Mouse (Mus musculus) kidney, embryonic 16.5 days (tissue): Measurements from ENCODE around the gene Dzip1l. TPM values are rescaled to one million over a fixed set of nuclear protein-coding genes. Genes with fewer than 3 reads are reported as not detected.

Experiments
- ATAC-seq: fragments of 200-750 bp; cut with Nextera tagmentation; 2 replicates; pipeline ENCODE4 v1.8.0; 2017; ENCODE audit warnings: moderate TSS enrichment; ENCODE audit not compliant: low FRiP score, low TSS enrichment
- H3K27ac ChIP-seq: fragments of 300-500 bp; sonication (generic); 2 replicates; pipeline ENCODE4 v1.5.1; 2014; ENCODE audit warnings: low read length
- H3K27me3 ChIP-seq: fragments of 300-500 bp; sonication (generic); 2 replicates; pipeline ENCODE4 v1.6.1; 2014; ENCODE audit warnings: low read length, control low read depth, mixed read lengths; ENCODE audit not compliant: insufficient read depth
- H3K36me3 ChIP-seq: fragments of 300-500 bp; sonication (generic); 2 replicates; pipeline ENCODE4 v1.6.1; 2014; ENCODE audit warnings: low read length, control low read depth, mixed read lengths; ENCODE audit not compliant: insufficient read depth
- H3K4me1 ChIP-seq: fragments of 300-500 bp; sonication (generic); 2 replicates; pipeline ENCODE4 v1.6.1; 2014; ENCODE audit warnings: low read length, control low read depth, mixed read lengths; ENCODE audit not compliant: insufficient read depth
- H3K4me2 ChIP-seq: fragments of 300-500 bp; sonication (generic); replicated peaks from 2 replicates; pipeline ENCODE4 v1.6.1; 2014; ENCODE audit warnings: low read depth, low read length
- H3K4me3 ChIP-seq: fragments of 300-500 bp; sonication (generic); 2 replicates; pipeline ENCODE4 v1.5.1; 2014; ENCODE audit warnings: mild to moderate bottlenecking, low read length
- H3K9ac ChIP-seq: fragments of 300-500 bp; sonication (generic); replicated peaks from 2 replicates; pipeline ENCODE4 v1.6.1; 2014; ENCODE audit warnings: low read length
- H3K9me3 ChIP-seq: fragments of 300-500 bp; sonication (generic); 2 replicates; pipeline ENCODE4 v1.6.1; 2016; ENCODE audit warnings: low read length, control low read depth
- WGBS: fragments of 180-500 bp; shearing (Covaris S2); extraction: QIAGEN DNeasy Blood & Tissue Kit; methylation state at CpG from one replicate; pipeline ENCODE4 v1.1.7; 2014; 5-methylcytosine and 5-hydroxymethylcytosine counted together
- polyA plus RNA-seq: library from polyadenylated mRNA; unstranded; fragments of >200 nt; fragmentation: Nextera tagmentation; extraction: Ambion mirVana; gene quantifications from 2 replicates; pipeline ENCODE4 v1.2.1, GENCODE M21; 2015

Dzip1l gene
- polyA plus RNA-seq, 1 experiment from 2014 or later: 27.4 TPM

GRCm38 (mm10) chr9:99639957-99640356 is 10.7 kb downstream of the Dzip1l start:
- no peak for ATAC-seq
- H3K27me3 ChIP-seq: no peaks in the 10 kb centered on the region
- no peaks in the 10 kb centered on the region for H3K9me3 ChIP-seq
- WGBS: 85% methylated on average over 5 of the region's 5 CpGs
- no peak overlapping the region for H3K4me3 ChIP-seq
- peaks cover 68% of the 10 kb centered on the region for H3K36me3 ChIP-seq
- no peak overlapping the region for H3K4me2 ChIP-seq
- no peak overlapping the region for H3K9ac ChIP-seq
- no peaks in the 10 kb centered on the region for H3K4me1 ChIP-seq
- H3K27ac ChIP-seq: no peak overlapping the region

GRCm38 (mm10) chr9:99645416-99645815 is 16.1 kb downstream of the Dzip1l start:
- Histone ChIP-seq H3K27ac (no peak overlapping the region), H3K9me3 (no peaks in the 10 kb centered on the region), H3K4me1 (no peaks in the 10 kb centered on the region), H3K4me3 (no peak overlapping the region), H3K27me3 (no peaks in the 10 kb centered on the region), H3K9ac (no peak overlapping the region), H3K4me2 (no peak overlapping the region), H3K36me3 (peaks cover 67% of the 10 kb centered on the region)
- 88% methylated on average over 6 of the region's 6 CpGs for WGBS
- no peak for ATAC-seq

GRCm38 (mm10) chr9:99646102-99646501 is 16.8 kb downstream of the Dzip1l start:
- Histone ChIP-seq H3K27me3 (no peaks in the 10 kb centered on the region), H3K36me3 (peaks cover 74% of the 10 kb centered on the region), H3K9me3 (no peaks in the 10 kb centered on the region), H3K9ac (no peak overlapping the region), H3K4me3 (no peak overlapping the region), H3K27ac (no peak overlapping the region), H3K4me1 (no peaks in the 10 kb centered on the region), H3K4me2 (no peak overlapping the region)
- whole genome bisulfite sequencing: 92% methylated on average over 6 of the region's 6 CpGs
- no peak for ATAC-seq

GRCm38 (mm10) chr9:99660756-99661155 is 31.5 kb downstream of the Dzip1l start:
- ATAC-seq: no peak
- no peaks in the 10 kb centered on the region for H3K27me3 ChIP-seq
- no peak overlapping the region for H3K27ac ChIP-seq
- H3K4me1 ChIP-seq: peaks cover 3% of the 10 kb centered on the region
- H3K36me3 ChIP-seq: peaks cover 37% of the 10 kb centered on the region
- H3K4me2 ChIP-seq: no peak overlapping the region
- no peak overlapping the region for H3K4me3 ChIP-seq
- WGBS: 79% methylated on average over 10 of the region's 10 CpGs
- no peaks in the 10 kb centered on the region for H3K9me3 ChIP-seq
- H3K9ac ChIP-seq: no peak overlapping the region

- Histone ChIP-seq H3K27ac (no peak overlapping the region), H3K36me3 (peaks cover 36% of the 10 kb centered on the region), H3K9me3 (no peaks in the 10 kb centered on the region), H3K27me3 (no peaks in the 10 kb centered on the region), H3K4me3 (no peak overlapping the region), H3K4me1 (peaks cover 3% of the 10 kb centered on the region), H3K4me2 (no peak overlapping the region), H3K9ac (no peak overlapping the region)
- ATAC-seq: no peak
- WGBS: 58% methylated on average over 16 of the region's 16 CpGs
Measured at GRCm38 (mm10) chr9:99661606-99662166, 32.4 kb downstream of the Dzip1l start.

GRCm38 (mm10) chr9:99662406-99662805 is 33.1 kb downstream of the Dzip1l start:
- H3K27ac ChIP-seq: no peak overlapping the region
- H3K27me3 ChIP-seq: no peaks in the 10 kb centered on the region
- H3K4me2 ChIP-seq: no peak overlapping the region
- peaks cover 3% of the 10 kb centered on the region for H3K4me1 ChIP-seq
- no peak for ATAC-seq
- H3K36me3 ChIP-seq: peaks cover 39% of the 10 kb centered on the region
- 21% methylated on average over 7 of the region's 7 CpGs for WGBS
- H3K9ac ChIP-seq: no peak overlapping the region
- H3K9me3 ChIP-seq: no peaks in the 10 kb centered on the region
- H3K4me3 ChIP-seq: no peak overlapping the region

GRCm38 (mm10) chr9:99662887-99663286 is 33.6 kb downstream of the Dzip1l start:
- Histone ChIP-seq H3K9ac (no peak overlapping the region), H3K36me3 (peaks cover 44% of the 10 kb centered on the region), H3K27me3 (no peaks in the 10 kb centered on the region), H3K4me2 (no peak overlapping the region), H3K27ac (no peak overlapping the region), H3K4me3 (no peak overlapping the region), H3K4me1 (peaks cover 3% of the 10 kb centered on the region), H3K9me3 (no peaks in the 10 kb centered on the region)
- no peak for ATAC-seq
- WGBS: 89% methylated on average over 10 of the region's 10 CpGs

GRCm38 (mm10) chr9:99667596-99667995 is 38.3 kb downstream of the Dzip1l start:
- H3K36me3 ChIP-seq: peaks cover 56% of the 10 kb centered on the region
- WGBS: 92% methylated on average over 8 of the region's 8 CpGs
- H3K9ac ChIP-seq: no peak overlapping the region

DNA sequence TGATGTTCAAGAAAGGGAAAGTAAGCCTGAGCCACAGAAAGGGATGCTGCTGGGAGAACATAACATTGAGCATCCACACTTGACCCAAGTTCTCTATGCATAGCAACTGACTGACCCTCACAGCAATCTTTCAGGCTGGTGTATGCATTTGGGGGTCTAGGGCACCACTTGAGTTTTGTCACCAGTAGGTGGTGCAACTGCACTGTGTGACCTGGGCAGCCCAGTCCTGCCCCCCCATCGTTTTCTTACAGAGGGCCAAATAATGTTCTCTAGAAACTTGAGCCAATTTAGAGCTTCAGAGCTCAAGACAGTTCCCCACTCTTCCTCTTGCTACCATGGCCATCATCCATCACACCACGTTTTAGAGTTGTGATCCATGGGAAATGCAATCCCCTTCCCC is 42.3 kb downstream of the Dzip1l start:
- no peak overlapping the region for H3K4me2 ChIP-seq
- H3K27me3 ChIP-seq: no peaks in the 10 kb centered on the region
- peaks cover 31% of the 10 kb centered on the region for H3K36me3 ChIP-seq
- 37% methylated on average over 2 of the region's 2 CpGs for WGBS
- H3K4me3 ChIP-seq: no peak overlapping the region
- no peaks in the 10 kb centered on the region for H3K4me1 ChIP-seq
- no peak overlapping the region for H3K27ac ChIP-seq
- ATAC-seq: no peak
- no peaks in the 10 kb centered on the region; the same call in 1 of the 2 replicates for H3K9me3 ChIP-seq
- H3K9ac ChIP-seq: no peak overlapping the region

More at GRCm38 (mm10) chr9:99667596-99667995, 38.3 kb downstream of the Dzip1l start:
- no peak overlapping the region for H3K4me3 ChIP-seq
- H3K27ac ChIP-seq: no peak overlapping the region
- ATAC-seq: no peak
- no peak overlapping the region for H3K4me2 ChIP-seq
- H3K9me3 ChIP-seq: no peaks in the 10 kb centered on the region; the same call in 1 of the 2 replicates
- H3K27me3 ChIP-seq: no peaks in the 10 kb centered on the region
- no peaks in the 10 kb centered on the region for H3K4me1 ChIP-seq

DNA sequence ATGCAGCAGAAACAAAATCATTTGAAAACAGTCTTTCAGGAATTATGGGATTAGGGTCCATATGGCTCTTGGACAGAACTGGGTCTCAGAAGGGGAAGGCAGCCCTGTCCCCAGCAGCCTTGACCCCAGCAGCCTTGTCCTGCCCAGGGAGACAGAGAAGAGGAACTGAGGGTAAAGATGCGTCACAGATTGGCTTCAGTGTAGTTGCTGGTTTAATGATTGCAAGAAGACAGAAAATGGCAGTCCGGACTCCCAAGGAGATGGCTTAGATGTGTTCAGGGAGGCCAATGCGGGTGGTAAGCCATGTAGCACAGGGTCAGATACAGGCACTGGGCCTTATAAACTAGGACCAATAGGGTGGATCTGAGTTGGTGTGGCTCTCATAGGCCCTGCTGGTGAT is 46.4 kb downstream of the Dzip1l start:
- no peak overlapping the region for H3K9ac ChIP-seq
- no peak overlapping the region for H3K27ac ChIP-seq
- no peaks in the 10 kb centered on the region for H3K4me1 ChIP-seq
- H3K4me2 ChIP-seq: no peak overlapping the region
- no peaks in the 10 kb centered on the region for H3K9me3 ChIP-seq
- H3K4me3 ChIP-seq: no peak overlapping the region
- H3K36me3 ChIP-seq: no peaks in the 10 kb centered on the region
- H3K27me3 ChIP-seq: no peaks in the 10 kb centered on the region
- ATAC-seq: peak; percentile 61; the same call in 1 of the 2 replicates
- 83% methylated on average over 3 of the region's 3 CpGs for WGBS
